Mouse (Mus musculus) lung, adult 10 weeks (tissue): ENCODE data around the gene Tmem165. TPM values are rescaled to one million over a fixed set of nuclear protein-coding genes. Genes with fewer than 3 reads are reported as not detected.

Source experiments
- polyA plus RNA-seq: library from polyadenylated mRNA; stranded (reverse); fragments of 350-450 nt; fragmentation: Illumina TruSeq; extraction: RNeasy Lipid Tissue Mini Kit (QIAGEN cat#74804); gene quantifications from one replicate; pipeline ENCODE4 v1.2.3, GENCODE M21; 2014; ENCODE audit warnings: low read depth, low replicate concordance; ENCODE audit not compliant: insufficient read depth

The Tmem165 gene
- 45.3 TPM for polyA plus RNA-seq

DNA sequence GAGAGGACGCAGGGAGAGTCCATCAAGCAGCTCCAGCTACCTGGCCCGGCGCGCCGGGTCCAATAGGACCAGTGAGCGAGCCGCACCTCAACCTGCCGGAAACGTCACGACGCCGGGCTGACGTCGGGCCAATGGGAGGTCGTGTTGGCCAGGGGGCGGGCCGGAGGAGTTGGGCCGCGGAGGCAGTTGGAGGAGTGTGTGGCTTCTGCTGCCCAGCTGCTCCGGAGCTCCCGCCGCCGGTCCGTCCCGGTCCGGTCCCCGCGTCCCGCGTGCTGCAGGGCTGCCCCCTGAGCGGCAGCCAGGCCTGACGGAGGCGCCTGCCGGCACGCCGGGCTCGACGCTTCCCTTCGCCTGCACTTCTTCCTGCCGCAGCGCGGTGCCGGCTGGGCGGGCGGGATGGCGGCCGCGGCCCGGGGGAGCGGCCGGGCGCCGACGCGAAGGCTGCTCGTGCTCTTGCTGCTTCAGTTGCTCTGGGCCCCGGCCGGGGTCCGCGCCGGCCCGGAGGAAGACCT lies at the start of gene Tmem165:
Gene Tmem165, plus strand, starts transcription at position 131 of the 512 bp plus-strand sequence.

DNA sequence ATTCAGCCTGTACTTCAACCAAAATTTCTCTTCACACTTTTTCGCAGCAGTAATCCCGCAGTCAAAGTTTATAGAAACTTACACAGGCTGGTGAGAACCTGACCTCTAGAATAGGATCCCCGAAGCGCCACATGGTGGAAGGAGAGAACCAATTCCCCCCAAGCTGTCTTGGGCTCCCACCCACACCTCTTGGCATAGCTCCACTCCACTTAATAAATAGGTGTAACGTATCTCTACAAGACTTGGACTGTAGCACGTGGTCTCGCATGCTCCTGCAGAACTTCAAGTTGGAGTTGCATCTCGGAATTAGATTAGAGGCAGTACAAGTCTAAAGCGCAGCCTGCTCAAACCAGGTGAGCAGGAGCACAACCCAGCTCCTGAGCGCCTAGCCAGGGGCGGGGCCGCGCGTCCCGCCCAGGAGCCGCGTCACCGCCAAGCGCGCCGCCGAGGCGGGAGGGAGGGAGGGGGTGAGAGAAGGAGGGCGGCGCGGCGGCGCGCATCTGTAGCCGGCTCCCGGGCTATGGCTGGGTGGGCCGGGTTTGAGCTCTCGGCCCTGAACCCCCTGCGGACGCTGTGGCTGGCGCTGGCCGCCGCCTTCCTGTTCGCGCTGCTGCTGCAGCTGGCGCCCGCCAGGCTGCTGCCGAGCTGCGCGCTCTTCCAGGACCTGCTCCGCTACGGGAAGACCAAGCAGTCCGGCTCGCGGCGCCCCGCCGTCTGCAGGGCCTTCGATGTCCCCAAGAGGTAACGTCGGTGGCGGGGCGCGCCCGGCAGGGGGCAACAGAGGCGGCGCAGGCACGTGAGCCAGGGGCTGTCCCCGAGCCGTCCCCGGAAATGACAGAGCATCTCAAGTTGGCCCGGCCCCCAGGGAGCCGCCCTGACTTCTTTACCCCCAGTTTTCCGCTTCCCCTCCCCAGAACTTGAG lies 43.6 kb upstream of the Tmem165 start, which contains the start of gene Srd5a3:
Gene Srd5a3, plus strand, starts transcription at position 464 of the 922 bp plus-strand sequence.

Other genes starting within 250 kb of the Tmem165 start
- 55.0 TPM for gene Kdr, start 205.4 kb upstream of the Tmem165 start, polyA plus RNA-seq
- gene Srd5a3, start 43.6 kb upstream of the Tmem165 start, polyA plus RNA-seq, result 24.8 TPM
- gene Clock, start 120.9 kb downstream of the Tmem165 start, polyA plus RNA-seq, result 8.3 TPM
- gene Pdcl2, start 147.3 kb downstream of the Tmem165 start, polyA plus RNA-seq, result not detected
- not detected for gene Nmu, start 179.9 kb downstream of the Tmem165 start, polyA plus RNA-seq